Mouse (Mus musculus): ENCODE results near the gene Fam222a.

DNA sequence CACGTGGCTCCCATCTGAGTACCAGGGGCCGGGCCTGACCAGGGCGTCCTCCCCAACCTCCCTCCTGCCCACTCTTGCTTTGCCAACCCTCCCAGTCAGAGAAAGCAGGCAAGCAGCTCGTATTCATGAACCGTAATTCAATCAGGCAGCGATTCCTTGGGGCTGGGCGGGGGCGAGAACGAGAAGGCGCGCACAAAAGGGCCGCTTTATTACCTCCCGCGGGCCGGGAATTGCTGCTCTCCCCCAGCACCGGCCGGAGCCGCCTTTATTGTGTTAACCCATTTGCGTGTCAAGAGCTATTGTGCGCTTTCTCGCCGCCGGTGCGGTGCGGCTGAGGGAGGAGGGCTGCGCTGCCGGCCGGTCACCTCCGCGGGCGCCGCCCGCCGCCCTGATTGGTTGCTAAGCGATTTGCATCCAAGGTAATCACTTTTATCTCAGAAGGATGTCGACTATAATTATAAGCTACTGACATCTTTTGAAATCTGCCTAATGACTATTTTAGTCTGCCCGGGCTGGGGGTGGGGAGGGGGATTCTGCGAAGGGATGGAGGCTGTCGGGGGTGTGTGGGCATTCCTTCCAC is 3.7 kb downstream of the Fam222a start:
- TF ChIP-seq GATA1 (IDR thresholded peaks at IDR 0.05; ENCODE audit: borderline replicate concordance, low read length), result no peak
- TF ChIP-seq FLI1 (IDR thresholded peaks at IDR 0.05; ENCODE audit: low read length), result no peak

All from megakaryocyte, embryonic 14.5 days (primary cell).